In genomic region chr19:3719362-3719891, GRCm38 (mm10) we compare ENCODE assay signal across 8 mouse cellular contexts. TPM values are rescaled to one million over a fixed set of nuclear protein-coding genes. Genes with fewer than 3 reads are reported as not detected.
DNase-seq lines count a peak whose midpoint lies in the region; ATAC-seq and TF ChIP-seq lines count a peak whose summit lies in the region.

No protein-coding gene starts in this region.

- peak overlapping the region; percentile 31 for H3K9ac ChIP-seq in forebrain, embryonic 15.5 days (replicated peaks)
- H3K9ac ChIP-seq in liver, embryonic 14.5 days (replicated peaks): peak overlapping the region; percentile 45
- H3K9ac ChIP-seq in stomach, embryonic 15.5 days: peak overlapping the region; percentile 23

- peaks cover 45% of the 10 kb centered on the region for H3K36me3 ChIP-seq in E14TG2a.4 (ENCODE audit: insufficient read depth, low read length)
- H3K36me3 ChIP-seq in forebrain, embryonic 15.5 days: peaks cover 31% of the 10 kb centered on the region
- peaks cover 11% of the 10 kb centered on the region for H3K36me3 ChIP-seq in liver, embryonic 14.5 days (replicated peaks; ENCODE audit: control insufficient read depth, insufficient read depth, low read depth)
- peaks cover 31% of the 10 kb centered on the region for H3K36me3 ChIP-seq in stomach, embryonic 15.5 days

- TF ChIP-seq EP300 in liver, embryonic 14.5 days (IDR thresholded peaks at IDR 0.05; ENCODE audit: low read depth): no peak

- intact Hi-C loops in heart, postnatal 14 days (cut with DNase I): loop anchor here (2.0 kb wide), 2 partner anchors 19 to 95 kb away; no protein-coding TSS in a partner anchor

- 1% methylated on average over 27 of the region's 27 CpGs for WGBS in forebrain, embryonic 15.5 days
- WGBS in liver, embryonic 14.5 days (ENCODE audit: insufficient replicate concordance): 0% methylated on average over 27 of the region's 27 CpGs
- WGBS in stomach, embryonic 15.5 days: 2% methylated on average over 27 of the region's 27 CpGs

- peak overlapping the region; percentile 75 for H3K4me3 ChIP-seq in E14TG2a.4 (replicated peaks; ENCODE audit: low read length)
- H3K4me3 ChIP-seq in forebrain, embryonic 15.5 days: peak overlapping the region; percentile 41
- peak overlapping the region; percentile 52 to 61 for H3K4me3 ChIP-seq in liver, embryonic 14.5 days (ENCODE audit: insufficient read depth in 1 of 2, low read depth in 2 of 2, low read length in 2 of 2)
- peak overlapping the region; percentile 45 for H3K4me3 ChIP-seq in stomach, embryonic 15.5 days (replicated peaks)

- no peak overlapping the region for H3K27ac ChIP-seq in forebrain, embryonic 15.5 days (replicated peaks)
- H3K27ac ChIP-seq in liver, embryonic 14.5 days: no peak overlapping the region
- H3K27ac ChIP-seq in stomach, embryonic 15.5 days: peak overlapping the region; percentile 44

- no peaks in the 10 kb centered on the region for H3K27me3 ChIP-seq in E14TG2a.4 (ENCODE audit: insufficient read depth, low read length)
- H3K27me3 ChIP-seq in forebrain, embryonic 15.5 days: no peaks in the 10 kb centered on the region
- H3K27me3 ChIP-seq in liver, embryonic 14.5 days (ENCODE audit: control insufficient read depth, insufficient read depth, low read length): no peaks in the 10 kb centered on the region
- H3K27me3 ChIP-seq in stomach, embryonic 15.5 days (replicated peaks): no peaks in the 10 kb centered on the region

- H3K4me2 ChIP-seq in forebrain, embryonic 15.5 days (replicated peaks): peak overlapping the region; percentile 77
- H3K4me2 ChIP-seq in liver, embryonic 14.5 days (ENCODE audit: low read depth): peak overlapping the region; percentile 73
- peak overlapping the region; percentile 95 for H3K4me2 ChIP-seq in stomach, embryonic 15.5 days

- H3K9me3 ChIP-seq in E14TG2a.4 (ENCODE audit: low read length): no peaks in the 10 kb centered on the region
- no peaks in the 10 kb centered on the region for H3K9me3 ChIP-seq in forebrain, embryonic 15.5 days
- no peaks in the 10 kb centered on the region for H3K9me3 ChIP-seq in liver, embryonic 14.5 days (ENCODE audit: control insufficient read depth, low read length)
- no peaks in the 10 kb centered on the region for H3K9me3 ChIP-seq in stomach, embryonic 15.5 days

- peaks cover 50% of the 10 kb centered on the region for H3K4me1 ChIP-seq in E14TG2a.4 (replicated peaks; ENCODE audit: low read depth, low read length)
- H3K4me1 ChIP-seq in forebrain, embryonic 15.5 days: peaks cover 7% of the 10 kb centered on the region
- no peaks in the 10 kb centered on the region for H3K4me1 ChIP-seq in liver, embryonic 14.5 days (replicated peaks; ENCODE audit: control insufficient read depth in 2 of 2, insufficient read depth in 2 of 2, low read length in 1 of 2)
- H3K4me1 ChIP-seq in stomach, embryonic 15.5 days: peaks cover 13% of the 10 kb centered on the region; the same call in 1 of the 2 replicates

- DNase-seq in cerebellum, adult 11-12 months: peak; percentile 72
- DNase-seq in heart, postnatal 14 days: peak; percentile 77 to 81
- peak; percentile 74 to 89 for DNase-seq in kidney, postnatal 36 days
- DNase-seq in liver, embryonic 14.5 days (ENCODE audit: low read depth in 3 of 3, low spot score in 3 of 3): peak in 1 of 3 experiments; percentile 36
- DNase-seq in naive thymus-derived CD4-positive, alpha-beta T cell, adult 2 months (ENCODE audit: low read depth): peak; percentile 62

- peak; percentile 52 for ATAC-seq in forebrain, embryonic 15.5 days (replicated peaks)
- peak; percentile 72 for ATAC-seq in liver, embryonic 14.5 days (ENCODE audit: insufficient read depth)
- ATAC-seq in stomach, embryonic 15.5 days (ENCODE audit: insufficient read depth, low FRiP score, low read depth): peak; percentile 84

- 0 out of 2 replicates have a peak, but pooled peaks have one; percentile 15 for TF ChIP-seq CTCF in E14TG2a.4 (conservative IDR thresholded peaks at IDR 0.05; ENCODE audit: low read length)
- TF ChIP-seq CTCF in liver, embryonic 14.5 days (IDR thresholded peaks at IDR 0.05; ENCODE audit: low read depth): peak; percentile 79

RNA-seq across cellular contexts. Expression of gene 1810055G02Rik, which starts 11.3 kb away (rescaled TPM):
- polyA plus RNA-seq in forebrain, embryonic 15.5 days (2015; fragmentation: Nextera tagmentation; extraction: Ambion mirVana): 31.3 and 35.1 TPM in 2 replicates
- total RNA-seq in heart, postnatal 14 days (2021): 1 to 10 TPM; 8.9 TPM
- 10.8 and 12.1 TPM in 2 replicates for polyA plus RNA-seq in liver, embryonic 14.5 days (2012; rRNA removed)
- 10.8 and 11.0 TPM in 2 replicates for polyA plus RNA-seq in liver, embryonic 14.5 days (2014; fragmentation: Nextera tagmentation; extraction: Ambion mirVana)
- polyA plus RNA-seq in stomach, embryonic 15.5 days (2015; fragmentation: Nextera tagmentation; extraction: Ambion mirVana): 31.6 and 35.9 TPM in 2 replicates

RNA-seq across cellular contexts. Expression of gene Lrp5, which starts 33.1 kb away (rescaled TPM):
- 2.3 TPM in 2 replicates for polyA plus RNA-seq in forebrain, embryonic 15.5 days (2015; fragmentation: Nextera tagmentation; extraction: Ambion mirVana)
- total RNA-seq in heart, postnatal 14 days (2021): 10 to 100 TPM; 47.8 to 52.8 TPM
- polyA plus RNA-seq in liver, embryonic 14.5 days (2012; rRNA removed): 6.8 and 7.4 TPM in 2 replicates
- 2.2 and 2.3 TPM in 2 replicates for polyA plus RNA-seq in liver, embryonic 14.5 days (2014; fragmentation: Nextera tagmentation; extraction: Ambion mirVana)
- 5.3 and 6.2 TPM in 2 replicates for polyA plus RNA-seq in stomach, embryonic 15.5 days (2015; fragmentation: Nextera tagmentation; extraction: Ambion mirVana)

RNA-seq across cellular contexts. Expression of gene Kmt5b, which starts 47.8 kb away (rescaled TPM):
- 52.3 and 62.9 TPM in 2 replicates for polyA plus RNA-seq in forebrain, embryonic 15.5 days (2015; fragmentation: Nextera tagmentation; extraction: Ambion mirVana)
- 10 to 100 TPM; 35.3 to 40.1 TPM for total RNA-seq in heart, postnatal 14 days (2021)
- polyA plus RNA-seq in liver, embryonic 14.5 days (2012; rRNA removed): 4.1 and 6.3 TPM in 2 replicates
- 5.0 and 5.4 TPM in 2 replicates for polyA plus RNA-seq in liver, embryonic 14.5 days (2014; fragmentation: Nextera tagmentation; extraction: Ambion mirVana)
- polyA plus RNA-seq in stomach, embryonic 15.5 days (2015; fragmentation: Nextera tagmentation; extraction: Ambion mirVana): 24.4 and 26.3 TPM in 2 replicates
